Mouse (Mus musculus) cerebellum, adult 9-11 months (tissue): ENCODE measurements around the gene Fcgr1.

Source experiments
- DNase-seq: peaks from one replicate; pipeline ENCODE4 v3.0.0; 2022

Gene Fcgr1

DNA sequence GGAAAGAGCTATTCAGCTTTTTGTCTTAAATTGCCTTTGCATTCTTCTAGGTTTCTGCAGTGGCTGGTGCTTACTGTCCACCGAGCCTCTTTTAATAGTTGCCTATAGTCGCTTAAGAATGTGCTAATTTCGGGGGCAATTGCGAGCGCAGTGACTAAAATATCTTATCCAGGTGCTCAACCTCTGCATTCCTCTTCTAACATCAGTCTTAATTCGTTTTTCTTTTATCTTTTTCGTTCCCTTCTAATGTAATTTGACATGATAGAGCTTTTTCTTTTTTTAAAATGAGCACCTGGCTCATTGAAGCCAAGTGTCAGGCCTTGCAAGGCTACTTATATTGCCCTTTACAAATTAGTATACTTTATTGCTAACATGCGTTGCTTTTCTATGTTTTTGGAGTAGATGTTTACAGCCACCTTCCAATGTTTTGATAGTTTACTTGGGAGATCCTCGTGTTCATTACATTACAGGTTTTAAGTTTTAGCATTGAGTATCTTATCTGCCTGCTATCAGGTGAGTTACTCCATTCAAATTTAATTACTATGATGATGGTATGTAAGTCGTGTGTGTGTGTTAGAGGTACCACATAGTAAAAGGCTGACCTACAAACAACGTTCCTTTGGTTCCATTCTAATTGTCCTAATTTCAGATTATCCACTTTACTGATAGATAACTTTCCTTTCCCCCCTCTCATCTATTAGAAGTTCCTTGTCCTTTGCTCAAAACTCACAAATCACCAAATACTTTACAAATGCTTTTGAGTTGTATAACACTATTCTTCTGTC lies 46.2 kb downstream of the Fcgr1 start:
- DNase-seq = peak; percentile 44

DNA sequence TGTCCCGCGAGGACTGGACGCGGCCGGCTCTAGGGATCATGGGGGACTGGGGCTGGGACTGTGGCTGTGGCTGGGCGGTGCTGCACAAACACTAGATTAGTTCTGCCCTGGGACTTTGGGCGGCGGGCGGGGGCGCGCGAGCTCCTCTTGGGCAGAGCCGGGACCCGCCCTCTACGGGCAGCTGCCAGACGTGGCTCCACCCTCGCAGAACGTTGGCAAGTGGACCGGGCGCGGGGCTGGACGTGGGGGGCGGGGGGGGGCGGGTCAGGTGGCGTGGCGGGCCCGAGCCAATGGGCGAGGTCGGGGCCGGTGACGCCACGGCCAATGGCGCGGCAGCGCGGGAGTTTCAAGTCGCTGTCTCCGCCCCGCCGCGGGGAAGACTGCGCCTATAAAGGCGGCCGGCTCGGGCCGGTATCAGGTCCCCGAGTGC lies 47.3 kb downstream of the Fcgr1 start, which contains the start of gene Hist2h3c1:
TSS of gene Hist2h3c1 (plus strand) at position 259 of the 430 bp plus-strand sequence.
- DNase-seq = peak; percentile 29

DNA sequence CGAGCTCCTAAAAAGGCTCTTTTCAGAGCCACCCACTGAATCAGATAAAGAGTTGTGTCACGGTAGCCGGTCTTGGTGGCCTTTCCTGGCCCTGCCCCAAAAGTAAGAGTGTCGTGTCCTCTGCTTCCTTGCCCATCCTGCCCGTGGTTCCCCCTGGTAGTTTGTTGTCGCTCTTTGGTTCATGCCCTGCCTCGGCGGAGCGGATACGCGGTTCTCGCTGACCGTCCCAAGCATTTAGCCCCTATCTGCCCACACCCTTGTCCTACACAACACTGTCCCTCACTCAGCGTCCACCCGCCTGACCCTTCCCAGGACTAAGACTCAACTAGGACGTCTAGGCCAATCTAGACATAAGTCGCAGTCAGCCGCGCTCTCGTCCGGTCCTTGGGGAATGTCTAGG lies 47.8 kb downstream of the Fcgr1 start:
- peak; percentile 34 for DNase-seq

- peak; percentile 94 for DNase-seq
These were observed 48.5 kb downstream of the Fcgr1 start, which contains the start of gene Hist2h2aa1 for GRCm38 (mm10) chr3:96245003-96245886. Gene Hist2h2aa1, plus strand, starts transcription at chr3:96245497.

DNA sequence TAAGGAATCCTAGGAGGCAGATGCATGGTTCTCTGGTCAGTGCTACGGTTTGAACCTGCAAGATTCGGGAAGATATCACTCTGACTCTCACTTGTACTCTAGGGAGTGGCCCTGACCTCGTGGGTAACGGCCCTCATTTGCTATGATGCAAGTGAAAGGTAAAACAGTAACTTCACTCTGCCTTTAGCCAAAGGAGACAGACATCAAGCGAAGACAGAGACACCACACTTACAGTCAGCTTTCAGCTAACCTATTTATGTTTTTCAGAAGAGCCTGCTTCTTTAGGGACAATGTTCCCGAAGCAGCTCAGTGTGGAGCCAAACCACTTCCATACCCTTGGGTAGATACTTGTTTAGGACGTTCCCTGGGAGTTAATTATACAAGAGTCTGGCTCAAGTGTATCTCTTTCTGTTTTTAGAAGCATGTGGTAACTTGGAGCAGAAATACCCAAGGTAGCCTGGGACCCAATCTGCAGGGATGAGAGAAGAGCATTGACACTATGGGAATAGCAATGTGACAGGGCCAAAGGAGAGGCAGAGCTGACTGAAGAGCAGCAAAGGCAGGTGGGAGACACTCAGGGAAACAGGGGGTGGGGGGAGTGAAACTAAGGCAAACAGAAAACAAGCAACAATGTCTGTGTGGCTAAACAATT lies 49.7 kb downstream of the Fcgr1 start:
- DNase-seq = peak; percentile 37

DNA sequence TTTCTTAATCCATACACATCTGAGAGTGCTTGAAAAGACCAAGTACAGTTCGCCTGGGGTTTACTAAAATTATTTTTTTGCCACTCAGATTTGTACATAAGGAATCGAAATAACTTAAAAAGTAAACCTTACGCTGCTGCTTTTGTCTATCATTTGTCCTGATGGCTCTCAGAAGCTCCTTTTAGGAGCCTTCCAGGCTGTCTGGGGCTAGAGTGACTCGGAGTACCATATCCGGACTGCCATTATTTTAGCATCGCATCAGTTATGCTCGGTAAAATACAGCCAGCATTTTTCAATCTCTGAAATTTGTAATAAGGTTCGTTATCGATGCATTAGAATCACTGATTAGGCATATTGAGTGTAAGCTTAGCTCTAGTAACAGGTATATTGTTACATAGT lies 53.0 kb downstream of the Fcgr1 start:
- DNase-seq = no peak

- DNase-seq = peak; percentile 97
These were observed 53.6 kb downstream of the Fcgr1 start, which contains the start of gene Hist2h2aa2 for GRCm38 (mm10) chr3:96239949-96240798. Gene Hist2h2aa2, minus strand, starts transcription at chr3:96240276.

DNA sequence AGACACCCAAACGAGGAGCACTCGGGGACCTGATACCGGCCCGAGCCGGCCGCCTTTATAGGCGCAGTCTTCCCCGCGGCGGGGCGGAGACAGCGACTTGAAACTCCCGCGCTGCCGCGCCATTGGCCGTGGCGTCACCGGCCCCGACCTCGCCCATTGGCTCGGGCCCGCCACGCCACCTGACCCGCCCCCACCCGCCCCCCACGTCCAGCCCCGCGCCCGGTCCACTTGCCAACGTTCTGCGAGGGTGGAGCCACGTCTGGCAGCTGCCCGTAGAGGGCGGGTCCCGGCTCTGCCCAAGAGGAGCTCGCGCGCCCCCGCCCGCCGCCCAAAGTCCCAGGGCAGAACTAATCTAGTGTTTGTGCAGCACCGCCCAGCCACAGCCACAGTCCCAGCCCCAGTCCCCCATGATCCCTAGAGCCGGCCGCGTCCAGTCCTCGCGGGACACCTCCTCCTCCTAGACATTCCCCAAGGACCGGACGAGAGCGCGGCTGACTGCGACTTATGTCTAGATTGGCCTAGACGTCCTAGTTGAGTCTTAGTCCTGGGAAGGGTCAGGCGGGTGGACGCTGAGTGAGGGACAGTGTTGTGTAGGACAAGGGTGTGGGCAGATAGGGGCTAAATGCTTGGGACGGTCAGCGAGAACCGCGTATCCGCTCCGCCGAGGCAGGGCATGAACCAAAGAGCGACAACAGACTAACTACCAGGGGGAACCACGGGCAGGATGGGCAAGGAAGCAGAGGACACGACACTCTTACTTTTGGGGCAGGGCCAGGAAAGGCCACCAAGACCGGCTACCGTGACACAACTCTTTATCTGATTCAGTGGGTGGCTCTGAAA lies 54.6 kb downstream of the Fcgr1 start, which contains the start of gene Hist2h3c2:
TSS of gene Hist2h3c2 (minus strand) at position 174 of the 840 bp plus-strand sequence.
- DNase-seq = peak; percentile 74

- DNase-seq = peak; percentile 33
These were observed 55.8 kb downstream of the Fcgr1 start for GRCm38 (mm10) chr3:96237904-96238511.

DNA sequence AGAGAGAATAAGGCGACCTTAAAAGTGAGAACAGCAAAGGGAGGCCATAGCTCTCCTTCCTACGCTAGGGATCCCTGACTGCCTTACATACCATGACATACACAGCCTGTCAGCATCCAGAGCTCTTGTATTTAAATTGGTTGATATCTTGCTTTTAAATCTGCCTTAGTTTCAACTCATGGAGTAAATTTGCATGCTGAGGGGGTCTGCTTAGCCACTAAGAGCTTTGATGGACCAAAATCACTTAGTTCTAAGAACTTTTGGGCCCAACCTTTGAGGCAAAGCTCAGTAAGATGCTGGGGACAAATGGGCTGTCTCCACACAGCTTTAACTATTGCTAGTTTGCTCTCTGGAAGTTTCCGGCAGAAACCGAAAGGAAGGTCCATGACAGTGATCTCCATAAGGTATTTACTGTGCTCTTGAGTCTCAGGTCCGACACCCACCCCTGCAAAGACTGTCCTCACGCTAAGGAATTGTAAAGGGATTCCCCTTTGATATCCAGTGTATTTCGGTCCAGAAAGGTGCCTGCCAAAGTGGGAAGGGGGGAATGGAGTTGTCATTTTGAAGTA lies 56.4 kb downstream of the Fcgr1 start:
- DNase-seq = peak; percentile 29

DNA sequence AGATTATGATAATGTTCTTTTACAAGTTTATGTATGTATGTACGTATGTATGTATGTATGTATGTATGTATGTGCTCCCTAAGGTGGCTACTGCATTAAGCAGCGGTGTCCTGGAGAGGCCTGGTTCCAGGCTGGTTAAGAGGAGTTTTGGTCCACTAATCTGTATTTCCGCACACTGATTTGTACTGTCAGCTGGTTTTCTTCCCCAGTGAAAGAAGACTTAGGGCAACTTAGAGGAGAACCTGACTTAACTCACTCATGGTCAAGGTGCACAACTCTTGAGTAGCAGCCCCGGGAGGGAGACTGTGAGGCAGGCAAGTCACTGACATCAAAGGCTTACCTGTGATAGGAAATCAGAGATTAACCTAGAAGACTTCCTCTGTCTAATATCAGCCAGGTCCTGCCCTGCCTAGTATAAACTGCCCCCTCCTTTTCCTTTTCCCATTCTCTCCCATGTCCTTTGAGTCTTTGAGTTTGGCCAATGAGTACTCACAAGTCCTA lies 56.9 kb downstream of the Fcgr1 start:
- DNase-seq = no peak

- DNase-seq = no peak
These were observed 57.9 kb downstream of the Fcgr1 start for GRCm38 (mm10) chr3:96235836-96236235.

DNA sequence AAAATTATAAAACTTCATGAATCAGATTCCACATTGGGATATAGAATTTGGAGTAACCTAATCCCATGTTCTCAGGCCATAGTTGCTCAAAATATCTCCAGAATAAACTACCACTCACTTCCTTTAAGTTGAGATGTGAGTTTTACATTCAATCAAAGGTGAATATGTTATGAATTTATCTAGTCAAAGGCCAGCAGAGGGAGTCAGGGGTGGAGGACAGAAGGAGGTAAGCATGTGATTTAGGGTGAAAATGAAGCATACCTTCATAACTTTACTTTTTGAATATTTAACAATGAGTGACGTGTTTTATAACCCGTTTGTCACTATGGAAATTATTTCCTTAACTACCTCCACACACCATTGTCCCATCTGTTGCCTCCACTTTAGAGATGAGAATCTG lies 58.9 kb downstream of the Fcgr1 start:
- no peak for DNase-seq
